Comparison of ENCODE assay signal across 22 mouse cellular contexts in the genomic region with DNA sequence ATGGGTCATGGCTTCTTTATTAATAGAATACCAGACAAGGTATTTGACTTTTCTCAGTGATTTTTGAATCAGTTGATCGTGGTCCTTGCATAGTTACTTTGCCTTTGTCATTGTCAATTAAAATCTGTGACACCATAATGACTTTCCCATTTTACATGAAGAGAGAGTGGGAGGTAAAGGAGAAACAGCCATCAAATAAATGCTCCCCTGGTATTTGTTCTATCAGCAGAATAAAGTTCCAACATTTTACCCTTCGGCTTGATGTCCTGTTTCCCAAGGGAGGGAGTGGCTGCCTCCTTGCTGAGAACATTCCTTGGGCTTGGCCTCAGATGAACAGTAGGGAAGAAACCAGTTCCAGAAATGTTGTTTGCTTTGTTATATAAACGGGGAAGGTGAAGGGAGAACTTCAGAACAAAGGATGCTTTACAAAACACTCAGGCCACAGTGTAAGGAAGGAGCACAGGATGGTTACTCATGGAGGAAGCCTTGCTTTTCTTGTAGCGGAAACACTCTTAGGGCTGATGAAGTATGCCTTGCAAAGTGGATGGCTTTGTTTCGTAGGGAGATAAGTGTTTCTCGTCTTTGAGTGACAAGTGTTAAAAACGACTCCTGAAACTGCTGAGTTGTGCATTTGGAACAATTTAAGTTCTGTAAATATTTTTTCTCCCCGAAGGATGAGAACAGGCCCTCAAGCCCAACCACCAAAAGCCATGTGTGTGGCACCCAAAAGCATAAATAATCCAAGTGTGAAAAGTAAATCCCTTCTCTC.
DNase-seq lines count a peak whose midpoint lies in the region; ATAC-seq and TF ChIP-seq lines count a peak whose summit lies in the region.
"Had no signal": no experiment of that assay in that cellular context is flagged by ENCODE, and none has a peak within 500 bp of the region (broad histone marks: within the 10 kb centered on the region; RNA-seq: fewer than 3 reads in every experiment).

No protein-coding gene starts in this region.

- peak; percentile 15 for DNase-seq in lung, embryonic 14.5 days
- no peak for DNase-seq in lung, postnatal 14 days
- DNase-seq in midbrain, embryonic 11.5 days (ENCODE audit: low spot score, missing footprints): peak; percentile 79
- DNase-seq in midbrain, embryonic 14.5 days: no peak
- peak; percentile 53 for DNase-seq in ZHBTc4 (ENCODE audit: low read depth, low spot score)
- no peak for DNase-seq in gastrocnemius, adult 8-10 months (ENCODE audit: low spot score in 2 of 2)
- DNase-seq in urinary bladder, adult 18-20 months (ENCODE audit: low spot score in 2 of 2): no peak
- DNase-seq: adrenal gland, adult 2 months; adrenal gland, postnatal 25 days; cerebellum, adult 18-20 months; cerebellum, adult 9-11 months; cerebellum, postnatal 36 days; gastrocnemius, postnatal 10 days; heart, adult 2 months; heart, postnatal 14 days had no signal

- no peak overlapping the region for H3K9ac ChIP-seq in lung, embryonic 14.5 days
- no peak overlapping the region for H3K9ac ChIP-seq in midbrain, embryonic 11.5 days (ENCODE audit: low read length)
- no peak overlapping the region for H3K9ac ChIP-seq in midbrain, embryonic 14.5 days (replicated peaks; ENCODE audit: low read length)
- H3K9ac ChIP-seq in kidney, embryonic 15.5 days: no peak overlapping the region
- H3K9ac ChIP-seq: forebrain, embryonic 15.5 days; heart, embryonic 15.5 days; hindbrain, embryonic 13.5 days had no signal

- no peaks in the 10 kb centered on the region for H3K36me3 ChIP-seq in lung, embryonic 14.5 days (ENCODE audit: insufficient read depth)
- H3K36me3 ChIP-seq in midbrain, embryonic 11.5 days (ENCODE audit: control insufficient read depth, insufficient read depth, low read length): no peaks in the 10 kb centered on the region
- H3K36me3 ChIP-seq in midbrain, embryonic 14.5 days (ENCODE audit: control insufficient read depth, insufficient read depth, low read length): no peaks in the 10 kb centered on the region
- no peaks in the 10 kb centered on the region for H3K36me3 ChIP-seq in kidney, embryonic 15.5 days
- H3K36me3 ChIP-seq: forebrain, embryonic 15.5 days; G1E; heart, embryonic 15.5 days; hindbrain, embryonic 13.5 days had no signal

- H3K9me3 ChIP-seq in lung, embryonic 14.5 days (ENCODE audit: low read depth, low read length): no peaks in the 10 kb centered on the region
- no peaks in the 10 kb centered on the region for H3K9me3 ChIP-seq in midbrain, embryonic 11.5 days (ENCODE audit: control insufficient read depth, low read length)
- H3K9me3 ChIP-seq in midbrain, embryonic 14.5 days (ENCODE audit: control insufficient read depth, low read length): no peaks in the 10 kb centered on the region
- no peaks in the 10 kb centered on the region for H3K9me3 ChIP-seq in kidney, embryonic 15.5 days (replicated peaks)
- H3K9me3 ChIP-seq: forebrain, embryonic 15.5 days; heart, embryonic 15.5 days; hindbrain, embryonic 13.5 days had no signal

- WGBS in lung, embryonic 14.5 days: 35% methylated on average over 8 of the region's 8 CpGs
- 73% methylated on average over 8 of the region's 8 CpGs for WGBS in midbrain, embryonic 11.5 days
- 72% methylated on average over 8 of the region's 8 CpGs for WGBS in midbrain, embryonic 14.5 days
- WGBS in kidney, embryonic 15.5 days: 54% methylated on average over 8 of the region's 8 CpGs

- no peak overlapping the region for H3K27ac ChIP-seq in lung, embryonic 14.5 days (ENCODE audit: low read depth)
- no peak overlapping the region for H3K27ac ChIP-seq in midbrain, embryonic 11.5 days (ENCODE audit: low read depth, low read length)
- H3K27ac ChIP-seq in midbrain, embryonic 14.5 days (replicated peaks; ENCODE audit: low read depth, low read length): no peak overlapping the region
- no peak overlapping the region for H3K27ac ChIP-seq in kidney, embryonic 15.5 days
- H3K27ac ChIP-seq: forebrain, embryonic 15.5 days; heart, adult 2 months; heart, embryonic 15.5 days; hindbrain, embryonic 13.5 days; hindbrain, postnatal 0 days had no signal

- H3K4me2 ChIP-seq in lung, embryonic 14.5 days: no peak overlapping the region
- H3K4me2 ChIP-seq in midbrain, embryonic 11.5 days: no peak overlapping the region
- no peak overlapping the region for H3K4me2 ChIP-seq in midbrain, embryonic 14.5 days (ENCODE audit: low read length)
- no peak overlapping the region for H3K4me2 ChIP-seq in kidney, embryonic 15.5 days
- H3K4me2 ChIP-seq: forebrain, embryonic 15.5 days; heart, embryonic 11.5 days; heart, embryonic 15.5 days; hindbrain, embryonic 13.5 days had no signal

- no peaks in the 10 kb centered on the region for H3K4me1 ChIP-seq in lung, embryonic 14.5 days (ENCODE audit: insufficient read depth)
- H3K4me1 ChIP-seq in midbrain, embryonic 11.5 days (ENCODE audit: control insufficient read depth, insufficient read depth, low read length): no peaks in the 10 kb centered on the region
- no peaks in the 10 kb centered on the region for H3K4me1 ChIP-seq in midbrain, embryonic 14.5 days (ENCODE audit: control insufficient read depth, insufficient read depth, low read length)
- H3K4me1 ChIP-seq in kidney, embryonic 15.5 days: peaks cover 3% of the 10 kb centered on the region; the same call in 1 of the 2 replicates
- H3K4me1 ChIP-seq: forebrain, embryonic 15.5 days; heart, embryonic 15.5 days; hindbrain, embryonic 13.5 days had no signal

- no peak overlapping the region for H3K4me3 ChIP-seq in lung, embryonic 14.5 days (ENCODE audit: low read depth, low read length)
- no peak overlapping the region for H3K4me3 ChIP-seq in midbrain, embryonic 11.5 days (ENCODE audit: low read depth, low read length)
- no peak overlapping the region for H3K4me3 ChIP-seq in midbrain, embryonic 14.5 days (replicated peaks; ENCODE audit: low read depth, low read length)
- no peak overlapping the region for H3K4me3 ChIP-seq in kidney, embryonic 15.5 days (replicated peaks)
- H3K4me3 ChIP-seq: forebrain, embryonic 15.5 days; heart, adult 2 months; heart, embryonic 15.5 days; hindbrain, embryonic 13.5 days had no signal

- TF ChIP-seq CTCF in lung, embryonic 14.5 days (IDR thresholded peaks at IDR 0.05; ENCODE audit: low read depth): no peak

- no peaks in the 10 kb centered on the region for H3K27me3 ChIP-seq in lung, embryonic 14.5 days (ENCODE audit: insufficient read depth, low read length)
- H3K27me3 ChIP-seq in midbrain, embryonic 11.5 days (ENCODE audit: control insufficient read depth, insufficient read depth, low read length): no peaks in the 10 kb centered on the region
- no peaks in the 10 kb centered on the region for H3K27me3 ChIP-seq in midbrain, embryonic 14.5 days (ENCODE audit: control insufficient read depth, insufficient read depth, low read length)
- H3K27me3 ChIP-seq in kidney, embryonic 15.5 days: no peaks in the 10 kb centered on the region
- H3K27me3 ChIP-seq: forebrain, embryonic 15.5 days; heart, embryonic 15.5 days; hindbrain, embryonic 13.5 days had no signal

- peak; percentile 75 for ATAC-seq in lung, embryonic 14.5 days (ENCODE audit: insufficient read depth)
- ATAC-seq in midbrain, embryonic 11.5 days (ENCODE audit: low FRiP score): no peak
- no peak for ATAC-seq in midbrain, embryonic 14.5 days (ENCODE audit: low FRiP score, low TSS enrichment)
- no peak for ATAC-seq in kidney, embryonic 15.5 days (replicated peaks; ENCODE audit: low FRiP score)
- ATAC-seq: forebrain, embryonic 15.5 days; hindbrain, postnatal 0 days had no signal

Comparison
In these comparisons a context has a peak if more than half of its experiments do, and no peak if none do; other contexts are left out.
1. DNase-seq: peak in lung, embryonic 14.5 days (single experiment), midbrain, embryonic 11.5 days (single experiment) and ZHBTc4 (single experiment); none in lung, postnatal 14 days (single experiment), midbrain, embryonic 14.5 days (single experiment), gastrocnemius, adult 8-10 months (0 of 2) and urinary bladder, adult 18-20 months (0 of 2).